Mouse (Mus musculus): ENCODE data around the gene Sfxn5. TPM values are rescaled to one million over a fixed set of nuclear protein-coding genes. Genes with fewer than 3 reads are reported as not detected.

Sfxn5 gene
- polyA plus RNA-seq, 1 experiment from 2014 or later, result 10.0 TPM

DNA sequence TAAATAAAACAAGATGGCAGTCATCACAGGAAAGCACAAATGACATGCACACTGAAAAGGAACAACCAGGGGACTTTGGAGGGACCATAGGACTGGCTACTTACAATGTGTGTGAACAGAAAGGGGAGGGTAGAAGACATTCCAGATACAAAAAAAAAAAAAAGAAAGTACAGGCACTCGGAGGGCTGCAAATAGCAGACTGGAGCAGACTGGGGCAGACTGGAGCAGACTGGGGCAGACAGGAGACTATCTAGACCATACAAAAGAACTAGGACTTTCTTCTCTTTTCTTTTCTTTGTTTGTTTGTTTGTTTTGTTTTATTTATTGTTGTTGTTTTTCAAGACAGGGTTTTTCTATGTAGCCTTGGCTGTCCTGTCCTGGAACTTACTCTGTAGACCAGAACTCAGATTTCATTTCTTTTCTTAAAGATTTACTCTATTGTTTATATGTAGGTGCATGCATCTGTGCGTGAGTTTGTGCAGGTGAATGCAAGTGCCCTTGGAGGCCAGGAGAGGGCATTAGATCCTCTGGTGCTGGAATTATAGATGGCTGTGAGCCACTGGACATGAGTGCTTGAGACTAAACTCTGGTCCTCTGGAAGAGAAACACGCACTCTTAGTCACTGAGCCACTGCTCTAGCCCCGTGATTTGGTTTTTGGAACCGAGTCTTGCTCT, 30.1 kb upstream of the Sfxn5 start:
- ATAC-seq (ENCODE audit: low FRiP score), result no peak
- H3K9me3 ChIP-seq (replicated peaks), result no peaks in the 10 kb centered on the region
- H3K4me2 ChIP-seq (replicated peaks), result no peak overlapping the region
- no peaks in the 10 kb centered on the region for H3K36me3 ChIP-seq
- H3K4me3 ChIP-seq, result no peak overlapping the region
- no peak overlapping the region for H3K9ac ChIP-seq
- 85% methylated on average over 5 of the region's 5 CpGs for WGBS
- no peaks in the 10 kb centered on the region for H3K27me3 ChIP-seq
- no peaks in the 10 kb centered on the region; the same call in 1 of the 2 replicates for H3K4me1 ChIP-seq
- no peak overlapping the region for H3K27ac ChIP-seq

DNA sequence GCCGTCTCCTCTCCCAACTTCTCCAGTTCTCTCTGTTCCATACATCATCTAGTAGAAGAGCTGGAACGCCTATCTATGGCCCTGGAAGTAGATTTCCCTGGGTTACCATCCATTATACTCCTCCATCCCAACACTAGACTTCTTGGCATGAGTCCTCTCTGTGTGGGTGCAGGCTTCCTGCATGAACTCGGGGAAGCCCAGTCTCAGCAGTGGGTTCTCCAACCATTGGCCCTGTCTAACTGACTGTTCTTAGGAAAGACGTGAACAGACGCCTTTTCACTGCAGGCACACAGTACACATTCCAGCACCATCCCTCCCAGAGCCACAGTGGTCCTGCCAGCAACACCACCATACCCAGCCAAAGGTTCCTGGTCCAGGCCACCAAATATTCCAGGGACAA, 29.4 kb upstream of the Sfxn5 start:
- no peaks in the 10 kb centered on the region for H3K36me3 ChIP-seq
- H3K9me3 ChIP-seq (replicated peaks), result no peaks in the 10 kb centered on the region
- H3K4me3 ChIP-seq, result no peak overlapping the region
- H3K9ac ChIP-seq, result no peak overlapping the region
- 83% methylated on average over 5 of the region's 5 CpGs for WGBS
- no peak for ATAC-seq (ENCODE audit: low FRiP score)
- no peak overlapping the region for H3K4me2 ChIP-seq (replicated peaks)
- no peaks in the 10 kb centered on the region; the same call in 1 of the 2 replicates for H3K4me1 ChIP-seq
- no peak overlapping the region for H3K27ac ChIP-seq
- H3K27me3 ChIP-seq, result no peaks in the 10 kb centered on the region

DNA sequence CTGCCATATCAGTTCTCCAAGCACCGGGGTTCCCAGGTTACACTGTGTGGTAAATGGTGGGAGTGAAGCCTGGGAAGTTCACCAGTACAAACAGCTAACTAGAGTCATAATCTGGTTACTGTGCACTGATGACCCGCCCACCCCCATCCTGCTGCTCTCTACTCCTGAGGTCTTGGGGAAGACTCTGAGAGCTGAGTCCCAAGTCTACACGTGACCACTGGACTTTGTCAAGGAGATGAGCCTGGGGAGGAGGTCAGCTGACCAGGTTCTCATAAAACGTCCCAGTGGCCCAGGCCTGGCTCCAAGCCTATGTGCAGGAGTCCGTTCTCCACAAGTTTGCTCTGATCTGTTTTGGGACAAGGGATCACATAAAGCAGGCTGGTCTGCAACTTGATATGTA, 27.1 kb upstream of the Sfxn5 start:
- 85% methylated on average over 5 of the region's 5 CpGs for WGBS
- ATAC-seq (ENCODE audit: low FRiP score), result no peak
- no peak overlapping the region for H3K9ac ChIP-seq
- no peaks in the 10 kb centered on the region for H3K27me3 ChIP-seq
- no peaks in the 10 kb centered on the region for H3K36me3 ChIP-seq
- H3K4me2 ChIP-seq (replicated peaks), result no peak overlapping the region
- no peak overlapping the region for H3K4me3 ChIP-seq
- no peak overlapping the region for H3K27ac ChIP-seq
- no peaks in the 10 kb centered on the region for H3K9me3 ChIP-seq (replicated peaks)
- H3K4me1 ChIP-seq, result no peaks in the 10 kb centered on the region

DNA sequence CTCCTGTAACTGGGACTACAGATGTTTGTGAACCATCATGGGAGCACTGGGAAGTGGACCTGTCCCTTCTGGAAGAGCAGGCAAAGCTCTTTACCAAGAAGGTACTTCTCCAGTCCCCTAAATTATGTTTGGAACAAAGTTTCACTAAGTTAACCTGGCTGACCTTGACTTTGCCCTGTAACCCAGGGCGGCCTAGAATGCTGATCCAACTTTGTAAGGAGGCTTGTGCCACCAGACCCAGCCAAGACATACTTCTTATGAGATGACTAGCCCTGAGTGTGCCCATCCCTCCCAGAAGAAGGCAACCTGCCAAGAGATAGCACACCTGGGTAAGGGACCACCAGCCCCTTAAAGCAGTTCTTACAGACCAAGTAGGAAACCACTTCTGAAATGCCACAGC, 25.7 kb upstream of the Sfxn5 start:
- no peak overlapping the region for H3K4me2 ChIP-seq (replicated peaks)
- H3K4me1 ChIP-seq, result no peaks in the 10 kb centered on the region
- no peaks in the 10 kb centered on the region for H3K36me3 ChIP-seq
- no peaks in the 10 kb centered on the region for H3K27me3 ChIP-seq
- no peak for ATAC-seq (ENCODE audit: low FRiP score)
- H3K9ac ChIP-seq, result no peak overlapping the region
- H3K4me3 ChIP-seq, result no peak overlapping the region
- H3K27ac ChIP-seq, result no peak overlapping the region
- no peaks in the 10 kb centered on the region for H3K9me3 ChIP-seq (replicated peaks)
- WGBS, result 87% methylated on average over 1 of the region's 1 CpGs

DNA sequence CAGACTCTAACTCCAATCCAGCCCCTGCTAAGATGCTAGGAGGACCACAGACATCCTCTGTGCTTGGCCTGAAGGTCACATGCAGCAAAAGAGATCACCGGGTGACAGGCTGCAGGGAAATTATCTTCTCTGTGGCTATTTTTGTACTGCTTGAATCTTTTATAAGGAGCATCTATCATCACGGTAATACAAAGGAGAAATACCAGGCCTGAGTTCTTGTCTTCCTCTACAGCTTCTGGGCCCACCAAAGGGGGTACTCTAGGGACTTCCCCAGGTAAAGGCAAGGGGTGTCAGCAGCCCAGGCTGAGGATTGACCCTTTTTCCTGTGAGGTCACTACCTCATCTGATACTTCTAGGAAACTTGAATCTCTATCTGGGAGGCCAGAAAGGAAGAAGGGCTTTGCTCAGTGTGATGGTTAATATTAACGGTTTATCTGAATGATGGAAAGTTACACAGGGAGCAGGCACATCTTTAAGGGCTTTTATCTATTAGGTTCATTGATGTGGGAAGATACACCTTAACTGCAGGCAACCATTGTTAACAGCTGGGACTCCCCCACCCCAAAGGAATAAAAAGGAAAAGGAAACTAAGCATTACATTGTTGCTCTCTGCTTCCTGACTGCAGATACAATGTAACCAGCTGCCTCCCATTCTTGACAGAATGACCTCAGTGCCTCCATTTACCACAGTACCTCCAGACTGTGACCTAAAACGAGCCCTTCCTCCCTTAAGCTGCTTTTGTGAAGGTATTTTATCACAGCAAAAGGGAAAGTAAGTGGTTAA, 23.7 kb upstream of the Sfxn5 start:
- Histone ChIP-seq H3K27me3 (no peaks in the 10 kb centered on the region), H3K27ac (no peak overlapping the region), H3K9ac (no peak overlapping the region), H3K36me3 (no peaks in the 10 kb centered on the region), H3K4me1 (no peaks in the 10 kb centered on the region), H3K9me3 (replicated peaks) (no peaks in the 10 kb centered on the region), H3K4me2 (replicated peaks) (no peak overlapping the region), H3K4me3 (no peak overlapping the region)
- WGBS, result 62% methylated on average over 4 of the region's 4 CpGs
- ATAC-seq (ENCODE audit: low FRiP score), result no peak

DNA sequence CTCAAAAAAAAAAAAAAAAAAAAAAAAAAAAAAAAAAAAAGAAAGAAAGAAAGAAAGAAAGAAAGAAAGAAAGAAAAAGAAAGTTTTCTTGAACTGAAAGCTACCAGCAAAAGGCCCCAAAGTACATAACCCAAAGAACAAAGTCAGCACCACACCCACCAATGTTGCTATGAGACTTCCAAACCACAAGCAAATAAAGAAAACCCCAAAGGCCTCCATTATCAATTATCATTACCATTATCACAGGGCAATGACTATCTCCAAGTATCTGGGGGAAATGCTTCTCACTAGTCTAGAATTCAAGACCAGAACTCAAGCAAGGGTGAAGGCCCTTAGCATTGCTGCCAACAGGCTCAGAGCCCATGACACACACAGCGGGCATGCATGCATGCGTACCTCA, 22.5 kb upstream of the Sfxn5 start:
- ATAC-seq (ENCODE audit: low FRiP score), result no peak
- no peaks in the 10 kb centered on the region for H3K36me3 ChIP-seq
- 96% methylated on average over 2 of the region's 2 CpGs for WGBS
- no peaks in the 10 kb centered on the region for H3K9me3 ChIP-seq (replicated peaks)
- H3K4me1 ChIP-seq, result no peaks in the 10 kb centered on the region
- H3K4me3 ChIP-seq, result no peak overlapping the region
- H3K9ac ChIP-seq, result no peak overlapping the region
- no peaks in the 10 kb centered on the region for H3K27me3 ChIP-seq
- no peak overlapping the region for H3K27ac ChIP-seq
- no peak overlapping the region for H3K4me2 ChIP-seq (replicated peaks)

DNA sequence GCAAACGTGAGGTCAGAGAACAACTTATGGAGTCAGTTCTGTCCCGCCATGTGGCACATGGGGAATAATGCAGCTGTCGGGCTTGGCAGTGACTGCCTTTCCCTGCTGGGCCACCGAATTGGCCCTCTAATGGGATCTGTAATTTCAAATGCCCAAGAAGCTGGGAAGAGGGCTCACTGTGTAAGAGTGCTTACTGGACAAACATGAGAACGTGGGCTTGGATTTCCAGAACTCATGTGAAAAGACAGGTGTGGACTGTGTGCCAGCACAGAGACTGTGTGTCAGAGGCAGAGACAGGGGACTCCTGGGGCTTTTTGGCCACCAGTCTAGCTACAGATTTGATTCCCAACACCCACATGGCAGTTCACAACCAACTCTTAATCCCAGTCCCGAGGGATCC, 21.5 kb upstream of the Sfxn5 start:
- H3K4me1 ChIP-seq, result no peaks in the 10 kb centered on the region
- 76% methylated on average over 6 of the region's 6 CpGs for WGBS

DNA sequence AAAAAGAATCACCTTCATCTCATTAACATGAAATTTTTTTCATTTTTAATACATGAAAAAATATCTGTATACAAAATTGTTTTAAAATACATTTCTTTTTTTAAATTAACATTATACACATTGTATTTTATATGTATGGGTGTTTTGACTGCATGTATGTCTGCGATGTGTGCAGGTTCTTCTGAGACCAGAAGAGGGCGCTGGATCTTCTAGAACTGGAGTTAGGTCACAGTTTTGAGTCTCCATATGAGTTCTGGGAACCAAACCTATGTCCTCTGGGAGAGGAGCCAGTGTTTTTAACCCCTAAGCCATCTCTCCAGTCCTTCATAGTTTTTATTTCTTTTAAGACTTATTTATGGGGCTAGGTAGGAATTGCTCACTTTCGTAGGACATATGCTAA, 20.5 kb upstream of the Sfxn5 start:
- Histone ChIP-seq H3K4me1 (no peaks in the 10 kb centered on the region), H3K9ac (no peak overlapping the region), H3K36me3 (no peaks in the 10 kb centered on the region), H3K4me3 (no peak overlapping the region), H3K27ac (no peak overlapping the region), H3K4me2 (replicated peaks) (no peak overlapping the region), H3K9me3 (replicated peaks) (no peaks in the 10 kb centered on the region), H3K27me3 (no peaks in the 10 kb centered on the region)
- no peak for ATAC-seq (ENCODE audit: low FRiP score)
- WGBS, result 65% methylated on average over 3 of the region's 3 CpGs

More for the DNA sequence above, 21.5 kb upstream of the Sfxn5 start:
- ATAC-seq (ENCODE audit: low FRiP score), result no peak
- H3K9ac ChIP-seq, result no peak overlapping the region
- H3K36me3 ChIP-seq, result no peaks in the 10 kb centered on the region
- no peak overlapping the region for H3K4me2 ChIP-seq (replicated peaks)
- H3K9me3 ChIP-seq (replicated peaks), result no peaks in the 10 kb centered on the region
- no peak overlapping the region for H3K4me3 ChIP-seq
- no peaks in the 10 kb centered on the region for H3K27me3 ChIP-seq
- no peak overlapping the region for H3K27ac ChIP-seq

DNA sequence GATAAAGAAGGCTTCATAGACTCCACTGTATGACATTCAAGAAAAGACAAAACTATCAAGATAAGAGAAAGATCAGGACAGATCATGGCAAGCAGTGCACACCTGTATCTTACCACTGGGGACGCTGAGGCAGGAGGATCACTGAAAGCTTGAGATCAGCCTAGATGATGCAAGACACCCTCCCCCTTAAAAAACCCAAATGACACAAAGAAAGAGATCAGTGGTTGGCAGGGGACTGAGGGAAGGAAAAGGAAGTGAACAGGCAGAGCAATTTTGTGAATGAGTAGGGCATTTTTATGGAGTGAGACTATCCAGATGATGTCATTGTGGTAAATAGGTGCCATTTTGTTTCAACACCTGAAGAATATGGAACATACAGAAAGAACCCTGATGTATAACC, 16.9 kb upstream of the Sfxn5 start:
- H3K4me1 ChIP-seq, result no peaks in the 10 kb centered on the region
- ATAC-seq (ENCODE audit: low FRiP score), result no peak
- no peaks in the 10 kb centered on the region for H3K9me3 ChIP-seq (replicated peaks)

DNA sequence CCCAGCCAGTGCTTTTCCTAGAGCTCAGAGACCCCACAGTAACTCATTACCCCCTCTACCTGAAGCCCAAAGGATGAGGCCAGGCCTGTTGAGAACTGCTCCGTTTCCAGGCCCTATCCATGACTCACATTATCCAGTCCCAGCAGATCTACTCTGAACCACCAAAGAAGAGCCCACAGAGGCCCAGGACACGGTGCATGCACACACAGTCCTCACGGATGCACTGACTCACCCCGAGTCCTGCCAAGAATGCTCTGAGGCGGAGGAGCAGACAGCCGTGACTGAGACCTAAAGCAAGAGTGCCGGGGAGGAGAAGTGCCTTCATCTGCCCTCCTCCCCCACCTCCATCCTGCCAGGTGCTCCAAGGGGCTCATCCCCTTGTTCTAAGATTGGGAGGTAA, 16.0 kb upstream of the Sfxn5 start:
- 77% methylated on average over 7 of the region's 7 CpGs for WGBS
- Histone ChIP-seq H3K9me3 (replicated peaks) (no peaks in the 10 kb centered on the region), H3K4me2 (replicated peaks) (no peak overlapping the region), H3K27ac (no peak overlapping the region), H3K27me3 (0 out of 2 replicates have a peak, but pooled peaks cover 3% of the 10 kb centered on the region), H3K36me3 (0 out of 2 replicates have a peak, but pooled peaks cover 5% of the 10 kb centered on the region), H3K4me1 (no peaks in the 10 kb centered on the region), H3K4me3 (no peak overlapping the region), H3K9ac (no peak overlapping the region)
- ATAC-seq (ENCODE audit: low FRiP score), result no peak

More for the DNA sequence above, 16.9 kb upstream of the Sfxn5 start:
- no peaks in the 10 kb centered on the region for H3K27me3 ChIP-seq
- H3K4me2 ChIP-seq (replicated peaks), result no peak overlapping the region
- H3K4me3 ChIP-seq, result no peak overlapping the region
- H3K9ac ChIP-seq, result no peak overlapping the region
- no peak overlapping the region for H3K27ac ChIP-seq
- 0 out of 2 replicates have a peak, but pooled peaks cover 5% of the 10 kb centered on the region for H3K36me3 ChIP-seq
- WGBS, result 94% methylated on average over 1 of the region's 1 CpGs

DNA sequence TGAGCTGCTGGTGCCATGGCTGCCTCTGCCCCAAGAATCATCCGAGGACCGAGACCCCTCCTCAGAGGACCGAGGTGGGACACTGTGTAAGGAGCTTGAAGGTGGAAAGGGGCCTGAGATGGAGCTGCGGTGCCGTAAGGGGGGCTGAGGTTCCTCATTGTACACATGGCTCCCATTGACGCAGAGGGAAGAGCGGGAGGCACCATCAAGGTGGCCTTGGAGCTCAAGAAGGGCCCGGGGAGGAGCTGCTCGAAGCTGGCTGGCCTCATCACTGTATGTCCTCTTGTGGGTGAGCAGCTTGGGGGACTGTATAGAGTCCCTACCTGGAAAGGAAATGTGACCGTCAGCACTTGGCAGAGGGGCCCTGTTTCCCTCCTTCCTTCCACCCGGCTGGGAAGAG, 14.9 kb upstream of the Sfxn5 start:
- Histone ChIP-seq H3K9me3 (replicated peaks) (no peaks in the 10 kb centered on the region), H3K27ac (no peak overlapping the region), H3K27me3 (0 out of 2 replicates have a peak, but pooled peaks cover 3% of the 10 kb centered on the region), H3K4me2 (replicated peaks) (no peak overlapping the region), H3K4me3 (no peak overlapping the region), H3K9ac (no peak overlapping the region), H3K4me1 (no peaks in the 10 kb centered on the region), H3K36me3 (0 out of 2 replicates have a peak, but pooled peaks cover 5% of the 10 kb centered on the region)
- no peak for ATAC-seq (ENCODE audit: low FRiP score)
- WGBS, result 89% methylated on average over 11 of the region's 11 CpGs

DNA sequence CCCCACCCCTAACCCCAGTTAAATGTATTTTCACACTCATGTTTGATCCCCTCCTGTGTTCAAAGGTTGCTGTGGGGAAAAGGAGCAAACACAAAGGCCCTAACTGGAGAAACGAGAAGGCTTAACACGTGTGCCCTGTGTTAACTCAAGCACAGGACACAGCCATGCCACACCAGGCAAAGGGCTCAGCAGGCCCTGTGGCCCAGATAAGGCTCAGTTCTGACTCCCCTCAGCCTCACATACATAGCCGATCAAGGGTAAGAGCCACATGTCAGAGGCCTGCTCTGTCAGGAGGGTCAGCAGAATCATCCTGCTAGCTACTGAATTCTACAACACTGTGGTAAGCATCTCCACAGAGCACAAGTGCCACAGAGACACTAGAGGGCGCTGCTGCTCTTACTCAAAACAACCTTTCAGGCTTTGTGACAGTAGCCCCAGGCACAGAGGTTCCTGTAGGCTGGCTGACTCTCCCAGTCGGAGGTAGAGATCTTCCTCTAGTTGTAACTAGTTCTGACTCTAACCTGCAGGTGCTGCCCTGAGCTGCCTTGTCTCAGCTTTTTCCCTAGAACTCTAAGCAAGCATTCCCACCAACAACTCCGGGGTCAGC, 12.9 kb upstream of the Sfxn5 start:
- Histone ChIP-seq H3K4me2 (replicated peaks) (no peak overlapping the region), H3K9me3 (replicated peaks) (no peaks in the 10 kb centered on the region), H3K36me3 (peaks cover 12% of the 10 kb centered on the region; the same call in 1 of the 2 replicates), H3K4me1 (no peaks in the 10 kb centered on the region), H3K27me3 (peaks cover 6% of the 10 kb centered on the region; the same call in 1 of the 2 replicates), H3K4me3 (no peak overlapping the region), H3K27ac (no peak overlapping the region), H3K9ac (no peak overlapping the region)
- ATAC-seq (ENCODE audit: low FRiP score), result peak; percentile 57
- 41% methylated on average over 6 of the region's 6 CpGs for WGBS

Measured in hindbrain, embryonic 12.5 days (tissue).